Mouse (Mus musculus): ENCODE data around the gene Ptprk.

DNA sequence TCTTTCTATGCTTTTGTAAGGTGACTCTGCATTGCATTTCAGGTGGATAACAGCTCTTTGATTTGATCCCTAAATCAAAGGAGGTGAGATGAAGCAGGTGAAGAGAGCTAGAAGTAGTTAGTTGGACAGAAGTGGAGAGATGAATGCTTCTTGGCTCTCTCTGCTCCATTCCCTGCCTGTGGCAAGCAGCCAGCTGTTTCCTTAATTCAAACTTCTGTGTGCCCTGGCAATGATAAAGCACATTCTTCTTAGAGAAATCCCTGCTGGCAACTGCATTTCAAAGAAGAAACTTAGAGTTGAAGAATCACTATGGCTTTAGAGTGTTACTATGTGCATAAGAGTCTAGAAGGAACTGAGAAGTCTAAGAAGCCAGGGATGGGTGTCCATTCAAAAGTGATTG lies 89.6 kb downstream of the Ptprk start:
- TF ChIP-seq CTCF (IDR thresholded peaks at IDR 0.05; ENCODE audit: borderline replicate concordance, insufficient read depth, low read length) (no peak), POLR2A (IDR thresholded peaks at IDR 0.05; ENCODE audit: low read depth, low read length) (no peak)

Measured in embryonic fibroblast, embryonic 13.5 days (primary cell).